Mouse (Mus musculus) erythroblast, adult 5-6 weeks (primary cell): ENCODE results near the gene Adamtsl3. TPM values are rescaled to one million over a fixed set of nuclear protein-coding genes. Genes with fewer than 3 reads are reported as not detected.

ENCODE experiments used
- ATAC-seq: replicated peaks from 2 replicates; pipeline ENCODE4 v1.8.0; 2016; ENCODE audit warnings: moderate number of reproducible peaks, mild to moderate bottlenecking, moderate TSS enrichment, inconsistent platforms; ENCODE audit not compliant: poor library complexity, low FRiP score, severe bottlenecking
- total RNA-seq, 2 experiments: library from RNA; stranded (forward) in 1 of 2; stranded (reverse) in 1 of 2; fragments of 150-400 nt in 1 of 2; fragments of 200-764, 138-1000 nt in 1 of 2; gene quantifications; 2 replicates each; pipeline versions ENCODE4 v1.2.3 to v1.2.4; 2015 to 2017; ENCODE audit warnings: low replicate concordance in 2 of 2

Adamtsl3 gene
- total RNA-seq, 2 experiments from 2014 or later: not detected

- no peak for ATAC-seq
Observed at GRCm38 (mm10) chr7:82590931-82591330, 255.4 kb downstream of the Adamtsl3 start.

- ATAC-seq: no peak
Observed at GRCm38 (mm10) chr7:82602008-82602407, 266.5 kb downstream of the Adamtsl3 start.

DNA sequence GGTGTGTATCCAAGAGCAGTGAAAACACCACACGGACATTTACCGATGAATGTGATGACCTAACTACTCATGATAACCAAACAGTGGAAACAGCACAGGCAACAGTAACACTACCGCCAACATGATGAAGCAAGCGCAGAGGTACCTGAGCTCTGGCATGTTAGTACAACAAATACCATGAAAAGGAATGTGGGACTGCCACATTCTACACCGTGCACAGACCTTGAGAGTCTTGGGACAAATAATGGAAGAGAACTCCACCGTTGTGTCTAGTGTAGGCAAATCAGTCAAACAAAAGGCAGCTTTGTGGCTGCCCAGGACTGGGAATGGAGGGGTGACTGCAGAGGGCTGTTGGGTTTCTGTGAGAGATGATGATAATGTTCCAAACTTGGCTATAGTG lies 269.9 kb downstream of the Adamtsl3 start:
- no peak for ATAC-seq

DNA sequence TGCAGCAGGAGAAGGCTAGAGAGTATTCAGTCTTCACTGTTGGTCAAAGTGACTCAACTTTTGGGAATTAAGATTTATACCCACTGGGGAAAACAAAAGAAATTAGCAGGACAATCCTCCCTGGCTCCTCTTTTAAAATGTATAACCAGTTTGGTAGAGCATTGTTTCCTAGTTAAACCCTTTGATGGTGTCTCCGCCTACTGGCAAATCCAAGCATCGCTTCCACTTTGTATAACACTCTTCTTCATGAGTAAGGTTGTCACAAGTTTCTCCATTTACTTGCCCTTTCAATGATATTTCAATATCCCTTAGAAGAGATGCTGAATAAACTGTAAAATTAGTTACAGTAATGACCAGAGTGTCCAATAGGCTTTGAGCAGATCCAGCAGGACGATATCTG lies 274.1 kb downstream of the Adamtsl3 start:
- ATAC-seq: no peak

GRCm38 (mm10) chr7:82625342-82625741 lies 289.8 kb downstream of the Adamtsl3 start:
- ATAC-seq: no peak

DNA sequence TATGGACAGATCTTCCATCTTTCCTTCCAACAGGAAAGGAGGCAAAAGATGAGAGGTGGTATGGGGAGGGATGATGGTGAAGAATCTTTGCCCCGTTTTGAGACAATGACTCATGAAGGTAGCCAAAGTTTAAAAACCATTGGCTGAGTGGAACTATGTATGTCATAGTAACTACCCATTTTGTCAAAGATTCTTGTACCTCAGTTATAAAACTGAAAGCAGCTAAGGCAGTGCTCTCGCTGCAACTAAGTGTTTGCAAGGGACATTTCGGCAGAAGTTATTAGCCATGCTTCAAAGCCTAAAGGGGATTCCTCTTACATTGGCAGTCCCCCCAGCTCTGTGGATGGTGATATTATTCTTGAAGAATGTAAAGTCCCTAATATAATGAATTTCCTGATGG lies 311.7 kb downstream of the Adamtsl3 start:
- no peak for ATAC-seq

- ATAC-seq: no peak
Observed at GRCm38 (mm10) chr7:82647909-82648308, 312.4 kb downstream of the Adamtsl3 start.

DNA sequence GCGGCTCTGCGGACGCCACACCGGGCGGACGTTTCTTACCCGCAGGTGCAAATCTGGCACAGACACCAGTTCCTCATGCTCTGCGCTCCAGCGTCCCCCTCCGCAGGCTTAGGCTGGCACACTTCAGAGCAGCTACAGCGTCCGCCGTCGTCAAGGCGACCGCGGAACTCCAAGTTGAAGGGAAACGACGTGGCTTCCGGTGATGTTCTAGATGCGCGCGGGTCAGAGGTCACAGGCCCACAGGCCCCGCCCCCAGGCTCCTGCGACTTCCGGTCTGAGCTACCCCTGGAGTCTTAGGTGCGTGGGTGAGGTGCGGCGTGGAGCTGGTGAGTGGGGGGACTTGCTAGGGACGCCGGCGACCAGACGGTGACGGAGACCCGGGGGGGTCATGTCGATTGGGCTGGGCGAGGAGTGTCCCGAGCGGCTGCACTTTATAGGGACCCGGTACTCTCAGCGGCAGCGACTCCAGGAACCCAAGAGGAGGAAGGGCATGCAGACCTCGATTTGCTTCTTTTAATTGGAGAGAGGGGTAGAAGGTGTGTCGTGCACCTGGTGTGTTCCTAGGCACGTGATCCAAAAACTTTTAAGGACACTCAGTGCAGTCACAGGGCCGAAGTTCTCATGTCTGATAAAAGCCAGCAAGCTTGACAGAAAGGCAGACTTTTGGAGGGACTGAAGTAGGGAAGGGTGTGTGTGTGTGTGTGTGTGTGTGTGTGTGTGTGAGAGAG lies 313.0 kb downstream of the Adamtsl3 start, which contains the start of the genes Saxo2 and Efl1:
Saxo2 (minus strand) TSS at position 176 of the 728 bp plus-strand sequence.
Efl1 (plus strand) TSS at position 262 of the 728 bp plus-strand sequence.
- ATAC-seq: peak; percentile 99

GRCm38 (mm10) chr7:82649081-82649445 lies 313.6 kb downstream of the Adamtsl3 start:
- no peak for ATAC-seq

Other genes with a start within 250 kb of the Adamtsl3 start
- not detected in 2 replicates for gene Sh3gl3, start 161.9 kb upstream of the Adamtsl3 start, total RNA-seq (2015; ENCODE audit: low replicate concordance)
- gene Sh3gl3, start 161.9 kb upstream of the Adamtsl3 start, total RNA-seq (2017; ENCODE audit: low replicate concordance): not detected in 2 replicates